Mouse (Mus musculus) cerebellum, adult 9-11 months (tissue): ENCODE data around the gene Zfp568.

Experiments used
- DNase-seq: peaks from one replicate; pipeline ENCODE4 v3.0.0; 2022

Gene Zfp568

DNA sequence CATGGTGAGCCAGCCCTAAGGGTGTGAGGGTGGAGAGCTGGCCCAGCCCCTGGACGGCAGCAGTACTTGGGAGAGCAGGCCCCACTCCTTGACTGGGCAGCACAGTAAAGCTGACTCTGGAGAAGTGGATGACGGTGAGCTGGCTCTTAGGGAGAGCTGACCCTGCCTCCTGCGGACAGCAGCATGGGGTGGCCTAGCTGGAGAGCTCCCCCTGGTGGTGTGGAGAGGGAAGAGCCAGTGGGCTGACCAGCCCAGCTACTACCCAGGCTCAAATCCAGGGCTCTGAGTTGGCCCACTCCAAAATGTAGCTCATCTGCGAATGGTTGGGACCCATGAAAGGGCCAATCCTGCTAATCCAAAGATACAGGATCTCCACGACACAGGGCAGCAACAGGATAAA lies 80.9 kb downstream of the Zfp568 start:
- DNase-seq: no peak

GRCm38 (mm10) chr7:30072146-30073028 lies 88.6 kb downstream of the Zfp568 start, which contains the start of gene Zfp82:
Zfp82 (minus strand) TSS chr7:30072900.
- peak; percentile 90 for DNase-seq
